Mouse (Mus musculus) T-helper 2 cell (primary cell): ENCODE data around the gene Ccdc189.

Experiments used
- in situ Hi-C: fragments of 300-600 bp; cut with MboI, MseI; formaldehyde crosslinking; loops from one replicate; pipeline ENCODE4 v1.15.1; 2025; ENCODE audit warnings: high pct_unique_total_duplicates

Gene Ccdc189

GRCm38 (mm10) chr7:127592575-127592974, 4.2 kb upstream of the Ccdc189 start:
- in situ Hi-C loops = no loop called here

GRCm38 (mm10) chr7:127591108-127591507, 2.7 kb upstream of the Ccdc189 start:
- in situ Hi-C loops = no loop called here

DNA sequence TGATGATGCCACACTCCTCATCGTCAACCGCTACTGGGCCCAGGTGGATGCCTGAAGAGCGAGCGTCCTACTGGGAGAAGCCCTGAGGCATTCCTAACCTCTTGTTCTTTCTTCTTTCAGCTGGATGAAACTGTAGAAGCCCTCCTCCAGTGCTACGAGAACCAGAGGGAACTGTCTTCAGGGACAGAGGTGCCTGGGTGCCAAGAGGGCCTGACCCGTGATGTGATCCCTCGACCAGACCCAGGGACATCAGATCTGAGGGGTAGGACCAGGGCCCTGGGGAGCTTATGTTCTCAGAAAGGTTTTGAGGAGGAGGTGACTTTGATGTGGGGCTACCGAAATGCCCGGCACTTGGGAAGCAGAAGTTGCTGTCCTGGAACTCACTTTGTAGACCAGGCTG, 1.2 kb upstream of the Ccdc189 start:
- in situ Hi-C loops = no loop called here

- in situ Hi-C loops = no loop called here
Measured at GRCm38 (mm10) chr7:127588901-127589300, 506 bp upstream of the Ccdc189 start.

DNA sequence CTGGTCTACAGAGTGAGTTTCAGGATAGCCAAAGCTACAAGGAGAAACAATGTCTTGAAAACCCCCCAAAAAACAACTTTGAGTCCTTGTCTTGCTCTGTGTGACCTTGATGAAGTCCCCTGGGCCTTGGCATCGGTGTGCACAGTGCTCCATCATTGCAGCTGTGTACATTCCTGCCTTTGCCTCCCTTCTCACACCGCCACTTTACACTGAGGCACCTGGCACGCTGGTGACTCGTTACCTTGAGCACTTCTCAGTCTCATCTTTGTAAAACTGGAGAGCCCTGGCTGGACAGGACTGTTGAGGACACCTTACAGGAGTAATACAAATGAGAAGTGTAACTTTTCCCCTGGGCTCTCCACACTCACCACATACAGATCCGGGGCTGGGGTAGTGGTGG, 1.2 kb downstream of the Ccdc189 start:
- in situ Hi-C loops = no loop called here

DNA sequence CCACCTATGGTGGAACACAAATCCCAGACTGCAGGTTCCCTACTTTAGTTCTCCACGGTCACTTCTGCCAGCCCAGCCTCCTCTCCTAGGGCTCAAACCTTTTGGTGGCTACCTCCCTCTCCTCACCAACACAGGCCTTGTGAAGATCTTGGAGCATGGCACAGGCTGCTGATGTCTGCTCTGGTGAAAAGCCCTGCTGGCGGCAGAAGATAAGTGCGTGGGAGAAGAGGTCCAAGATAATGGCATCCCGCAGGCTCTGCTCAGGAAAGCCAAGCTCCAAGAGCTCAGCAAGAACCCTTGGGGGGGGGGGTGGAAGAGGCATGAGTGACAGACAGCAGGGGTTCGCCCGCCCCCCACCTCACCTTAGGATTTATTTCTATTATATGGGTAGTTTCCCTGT, 2.2 kb downstream of the Ccdc189 start:
- in situ Hi-C loops = no loop called here

- in situ Hi-C loops = no loop called here
Measured at GRCm38 (mm10) chr7:127585031-127585430, 3.4 kb downstream of the Ccdc189 start.

GRCm38 (mm10) chr7:127583260-127583659, 5.1 kb downstream of the Ccdc189 start:
- in situ Hi-C loops = no loop called here

GRCm38 (mm10) chr7:127574115-127574514, 14.3 kb downstream of the Ccdc189 start:
- in situ Hi-C loops = no loop called here

DNA sequence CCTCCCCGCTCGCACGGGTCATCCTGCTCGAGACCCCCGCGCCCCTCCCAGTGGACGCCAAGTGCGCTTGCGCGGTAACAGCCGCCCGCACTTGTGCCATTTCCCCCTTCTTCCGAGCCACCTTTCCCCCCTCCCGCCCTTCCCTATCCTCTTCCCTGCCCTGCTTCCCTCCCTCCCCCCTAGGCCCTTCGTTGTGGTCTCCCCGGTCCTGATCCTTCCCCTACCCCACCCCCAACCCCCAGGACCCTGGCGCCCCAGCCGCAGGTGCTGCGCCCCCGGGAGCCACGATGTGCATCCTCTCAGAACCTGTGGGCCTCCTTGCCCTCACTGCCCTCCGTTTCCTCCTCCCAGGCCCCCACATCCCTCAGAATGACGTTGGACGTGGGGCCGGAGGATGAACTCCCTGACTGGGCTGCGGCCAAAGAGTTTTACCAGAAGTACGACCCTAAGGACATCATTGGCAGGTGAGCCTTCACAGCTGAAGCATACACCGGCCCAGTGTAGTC, 14.8 kb downstream of the Ccdc189 start:
- in situ Hi-C loops = no loop called here

GRCm38 (mm10) chr7:127572895-127573471, 15.4 kb downstream of the Ccdc189 start, which contains the start of gene Phkg2:
Gene Phkg2 (plus strand): TSS chr7:127573340.
- in situ Hi-C loops = no loop called here

- in situ Hi-C loops = no loop called here
Measured at GRCm38 (mm10) chr7:127564381-127565150, 23.8 kb downstream of the Ccdc189 start.

DNA sequence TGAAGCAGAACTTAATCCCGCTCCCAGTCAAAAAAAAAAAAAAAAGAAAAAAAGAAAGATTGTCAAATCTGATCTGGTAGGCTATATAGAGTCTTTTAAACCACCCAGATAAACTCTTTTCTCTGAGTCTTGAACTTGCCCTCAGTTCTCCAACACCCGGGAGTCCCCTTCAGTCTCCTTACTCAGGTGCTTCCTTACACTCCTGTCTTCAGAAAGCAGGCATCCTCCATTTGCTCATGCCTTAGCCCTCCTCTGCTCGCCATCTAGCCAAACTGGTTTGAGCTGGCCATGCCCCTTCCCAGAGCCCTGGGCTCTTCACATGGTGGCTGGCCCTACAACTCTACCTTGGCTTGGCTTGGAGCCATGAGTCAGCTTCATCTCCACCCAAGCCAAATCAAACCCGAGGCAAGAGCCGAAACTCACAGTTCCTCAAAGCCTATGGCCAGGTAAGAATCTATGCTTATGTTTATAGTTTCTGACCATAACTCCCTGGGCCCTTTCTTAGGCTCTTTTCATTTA, 27.0 kb downstream of the Ccdc189 start, which contains the start of gene Tmem265:
TSS of gene Tmem265 (plus strand) at position 51 of the 519 bp plus-strand sequence.
- in situ Hi-C loops = no loop called here

DNA sequence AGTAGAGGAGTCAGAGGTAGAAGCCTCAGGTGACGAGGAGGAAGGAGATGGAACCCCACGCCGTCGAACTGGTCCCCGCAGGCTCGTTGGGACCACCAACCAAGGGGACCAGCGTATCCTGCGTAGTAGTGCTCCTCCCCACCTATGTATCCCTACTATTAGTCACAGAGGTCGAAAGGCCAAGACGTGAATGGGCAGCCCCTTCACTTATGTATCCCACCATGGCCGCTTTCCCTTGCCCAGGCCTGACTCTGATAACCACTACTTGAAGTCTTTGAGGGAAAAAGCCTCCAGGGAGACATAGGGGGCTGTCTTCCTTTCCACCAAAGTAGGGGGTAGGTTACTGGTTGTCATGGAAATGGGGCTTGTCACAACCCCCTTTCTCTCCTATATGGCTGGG, 27.8 kb downstream of the Ccdc189 start:
- in situ Hi-C loops = no loop called here

- in situ Hi-C loops = loop anchor here (10.0 kb wide), 1 partner anchor 997 kb away; no protein-coding TSS in a partner anchor
Measured at GRCm38 (mm10) chr7:127551558-127551957, 36.8 kb downstream of the Ccdc189 start.

DNA sequence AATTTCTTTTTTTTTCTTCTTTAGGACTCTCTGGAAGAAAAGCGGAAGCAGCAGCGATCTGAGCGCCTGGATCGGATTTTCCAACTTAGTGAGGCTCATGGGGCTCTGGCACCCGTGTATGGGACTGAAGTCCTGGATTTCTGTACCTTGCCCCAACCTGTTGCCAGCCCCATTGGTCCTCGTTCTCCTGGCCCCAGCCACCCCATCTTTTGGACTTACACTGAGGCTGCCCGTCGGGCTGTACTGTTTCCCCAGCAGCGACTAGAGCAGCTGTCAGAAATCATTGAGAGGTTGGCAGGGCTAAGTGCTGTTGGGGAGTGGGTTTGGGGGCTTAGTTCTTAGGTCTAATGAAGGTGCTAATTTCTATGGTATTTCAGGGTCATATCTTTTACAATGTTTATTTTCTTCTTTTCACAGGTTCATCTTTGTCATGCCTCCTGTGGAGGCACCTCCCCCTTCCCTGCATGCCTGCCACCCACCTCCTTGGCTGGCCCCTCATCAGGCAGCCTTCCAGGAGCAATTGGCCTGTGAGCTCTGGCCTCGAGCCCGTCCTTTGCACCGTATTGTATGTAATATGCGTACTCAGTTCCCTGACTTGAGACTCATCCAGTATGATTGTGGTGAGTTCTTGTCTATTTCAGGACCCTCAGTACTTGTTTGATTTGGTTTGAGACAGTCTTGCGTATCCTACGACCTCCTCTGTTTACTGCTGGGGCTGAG, 39.1 kb downstream of the Ccdc189 start:
- in situ Hi-C loops = loop anchor here (25.0 kb wide), 1 partner anchor 237 kb away; no protein-coding TSS in a partner anchor

- in situ Hi-C loops = loop anchor here (25.0 kb wide), 1 partner anchor 229 kb away; no protein-coding TSS in a partner anchor
Measured at GRCm38 (mm10) chr7:127541671-127542070, 46.7 kb downstream of the Ccdc189 start.
